Mouse (Mus musculus): ENCODE measurements around the gene A730071L15Rik. TPM values are rescaled to one million over a fixed set of nuclear protein-coding genes. Genes with fewer than 3 reads are reported as not detected.

The A730071L15Rik gene
- 0.43 TPM for total RNA-seq (2023)

DNA sequence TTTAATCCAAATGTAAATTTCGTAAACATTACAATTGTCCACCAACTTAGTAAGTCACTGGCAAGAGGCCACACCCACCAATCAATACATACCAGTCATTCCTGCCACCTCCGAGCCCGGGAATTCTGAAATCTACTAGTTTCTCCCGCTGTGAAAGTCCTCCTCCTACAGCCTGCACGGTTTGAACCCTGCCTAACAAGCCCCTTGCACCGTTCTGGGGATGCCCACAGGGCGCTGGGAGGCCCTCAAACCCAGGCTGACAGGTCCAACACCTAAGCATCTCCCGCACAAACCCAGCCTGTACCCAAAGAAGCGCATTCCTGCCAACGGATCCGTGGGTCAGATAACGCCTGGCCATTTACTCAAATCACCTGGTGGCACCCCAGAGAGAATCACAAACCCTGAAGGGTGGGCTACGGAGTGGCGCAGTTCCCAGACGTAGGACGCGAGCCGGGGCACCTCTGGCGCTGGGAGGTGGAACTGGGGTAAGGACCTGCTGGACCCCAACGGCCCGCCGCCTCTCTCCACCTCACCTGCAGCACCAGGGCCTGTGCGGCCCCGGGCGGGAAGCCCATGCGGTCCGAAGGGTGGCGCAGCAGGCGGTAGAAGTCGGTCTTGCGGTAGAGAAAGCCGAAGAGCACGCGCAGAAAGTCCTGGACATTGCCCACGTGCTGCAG, at the start of gene A730071L15Rik:
TSS of gene A730071L15Rik (plus strand) at position 620 of the 677 bp plus-strand sequence.

DNA sequence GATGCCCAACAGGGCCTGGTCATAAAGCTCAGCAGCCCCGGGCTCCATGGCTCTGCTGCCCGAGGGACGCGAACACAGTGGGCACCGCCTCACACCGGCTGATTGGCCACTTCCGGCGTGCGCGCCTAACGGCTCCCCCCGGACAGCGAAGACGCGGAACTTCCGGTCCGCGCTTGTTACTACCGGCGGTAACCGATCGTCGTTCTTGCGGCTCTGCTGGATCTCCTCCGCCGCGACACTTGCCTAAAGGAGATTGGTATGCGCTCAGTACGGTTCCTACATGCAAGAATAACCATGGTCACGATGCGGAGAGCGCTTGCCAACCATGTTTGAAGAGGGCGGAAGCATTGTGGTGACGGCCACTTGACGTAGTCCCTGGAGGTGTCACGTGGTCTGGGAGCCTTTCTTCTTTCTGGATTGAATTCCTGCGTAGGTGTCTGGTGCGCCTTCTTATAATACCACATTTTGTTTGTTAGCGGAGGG, 299 bp downstream of the A730071L15Rik start, which contains the start of gene Nudcd3:
TSS of gene Nudcd3 (minus strand) at position 329 of the 483 bp plus-strand sequence.

DNA sequence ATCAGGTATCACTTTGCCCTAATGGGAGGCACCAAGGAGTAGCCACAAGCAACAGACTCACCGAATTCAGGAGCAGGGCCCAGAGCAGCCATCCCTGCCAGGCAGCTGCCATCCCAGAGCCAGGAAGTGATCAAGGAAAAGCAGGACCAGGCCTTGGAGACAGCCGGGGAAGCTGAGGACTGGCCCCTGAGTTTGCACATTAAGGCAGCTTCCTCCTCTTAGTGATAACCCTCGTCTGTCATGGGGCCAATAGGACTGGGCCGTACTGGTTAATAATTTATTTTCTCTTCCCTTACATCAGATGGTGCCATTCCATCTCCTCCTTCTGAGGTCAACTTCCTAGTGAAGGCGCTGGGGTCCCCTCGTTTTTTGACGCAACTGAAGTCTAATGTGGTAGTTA, 30.2 kb downstream of the A730071L15Rik start, which contains the start of gene Npc1l1:
TSS of gene Npc1l1 (minus strand) at position 132 of the 400 bp plus-strand sequence.

Other genes starting within 250 kb of the A730071L15Rik start
- not detected for gene Gck, start 249.9 kb upstream of the A730071L15Rik start, total RNA-seq (2023)
- 58.0 TPM for gene Ykt6, start 244.3 kb upstream of the A730071L15Rik start, total RNA-seq (2023)
- 11.1 TPM for gene Camk2b, start 133.7 kb upstream of the A730071L15Rik start, total RNA-seq (2023)
- 54.0 TPM for gene Nudcd3, start 386 bp downstream of the A730071L15Rik start, total RNA-seq (2023)
- gene Npc1l1, start 30.1 kb downstream of the A730071L15Rik start, total RNA-seq (2023) = not detected
- 68.0 TPM for gene Ddx56, start 67.7 kb downstream of the A730071L15Rik start, total RNA-seq (2023)
- gene Tmed4, start 74.8 kb downstream of the A730071L15Rik start, total RNA-seq (2023) = 30.5 TPM
- 155 TPM for gene Ogdh, start 91.6 kb downstream of the A730071L15Rik start, total RNA-seq (2023)
- gene Zmiz2, start 189.0 kb downstream of the A730071L15Rik start, total RNA-seq (2023) = 104 TPM
- 1,275 TPM for gene Ppia, start 215.4 kb downstream of the A730071L15Rik start, total RNA-seq (2023)
- 52.0 TPM for gene H2afv, start 244.4 kb downstream of the A730071L15Rik start, total RNA-seq (2023)